Mouse (Mus musculus) ES-Bruce4 (cell line): Measurements from ENCODE around the gene Lactbl1. TPM values are rescaled to one million over a fixed set of nuclear protein-coding genes. Genes with fewer than 3 reads are reported as not detected.

Experiments used
- H3K27ac ChIP-seq: 2 replicates; pipeline ENCODE4 v1.5.1; 2012; ENCODE audit warnings: low read length, inconsistent platforms; ENCODE audit not compliant: insufficient read depth
- H3K27me3 ChIP-seq: 2 replicates; pipeline ENCODE4 v1.6.1; 2012; ENCODE audit warnings: mild to moderate bottlenecking, low read length, inconsistent platforms; ENCODE audit not compliant: control insufficient read depth, poor library complexity, insufficient read depth, severe bottlenecking
- H3K36me3 ChIP-seq: 2 replicates; pipeline ENCODE4 v1.6.1; 2012; ENCODE audit warnings: inconsistent platforms, mild to moderate bottlenecking, low read length, moderate library complexity; ENCODE audit not compliant: control insufficient read depth, poor library complexity, insufficient read depth, severe bottlenecking
- H3K4me1 ChIP-seq: one replicate; pipeline ENCODE4 v1.8.1; 2011; ENCODE audit warnings: low read length; ENCODE audit not compliant: control insufficient read depth, insufficient read depth
- H3K4me3 ChIP-seq: 2 replicates; pipeline ENCODE4 v1.5.1; 2011; ENCODE audit warnings: low read depth, mild to moderate bottlenecking, low read length
- H3K9ac ChIP-seq: 2 replicates; pipeline ENCODE4 v1.6.1; 2012; ENCODE audit warnings: low read depth, mild to moderate bottlenecking, inconsistent platforms; ENCODE audit not compliant: poor library complexity, severe bottlenecking
- H3K9me3 ChIP-seq: replicated peaks from 2 replicates; pipeline ENCODE4 v1.6.1; 2012; ENCODE audit warnings: mild to moderate bottlenecking, low read length, inconsistent platforms; ENCODE audit not compliant: control insufficient read depth, poor library complexity, insufficient read depth, severe bottlenecking
- CTCF ChIP-seq: IDR thresholded peaks from one replicate; pipeline ENCODE4 v1.8.1; 2011; ENCODE audit warnings: low read depth, low read length
- EP300 ChIP-seq: IDR thresholded peaks from 2 replicates; pipeline ENCODE4 v1.6.1; 2011; ENCODE audit warnings: low read depth, low read length; ENCODE audit not compliant: insufficient read depth
- POLR2A ChIP-seq: IDR thresholded peaks from one replicate; pipeline ENCODE4 v1.8.1; 2011; ENCODE audit warnings: low read length; ENCODE audit not compliant: insufficient read depth
- polyA plus RNA-seq: library from polyadenylated mRNA; stranded (reverse); fragments of >200 nt; gene quantifications from 2 replicates; pipeline ENCODE4 v1.2.4, GENCODE M21; 2011; ENCODE audit warnings: low read depth; ENCODE audit not compliant: missing spikeins, insufficient read depth, insufficient read length

Lactbl1 gene
- polyA plus RNA-seq, 1 experiment = not detected

DNA sequence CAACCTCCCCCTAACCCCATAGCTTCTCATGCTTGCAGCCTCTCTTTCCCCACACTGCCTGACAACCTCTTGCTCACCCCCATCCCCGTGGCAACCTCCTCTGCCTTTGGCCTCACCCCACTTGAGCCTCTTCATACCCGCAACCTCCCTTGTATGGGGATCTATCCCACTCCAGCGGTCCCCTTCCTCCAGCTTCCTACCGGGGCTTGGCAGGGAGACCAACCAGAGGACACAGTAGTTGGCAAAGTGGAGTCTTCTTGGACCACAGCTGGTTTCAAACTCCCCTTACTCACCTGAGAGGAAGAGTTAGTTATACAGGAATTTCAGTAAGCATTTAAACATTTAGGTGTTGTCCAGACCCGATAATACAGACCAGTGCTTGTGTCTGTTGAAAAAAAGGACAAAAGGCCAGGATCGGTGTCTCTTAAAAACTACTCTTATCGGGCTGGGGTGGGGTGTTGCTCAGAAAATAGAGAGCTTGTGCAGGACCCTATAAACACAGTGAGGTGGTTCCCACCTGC, 15.9 kb downstream of the Lactbl1 start:
- TF ChIP-seq POLR2A = no peak
- no peak for TF ChIP-seq EP300
- no peak for TF ChIP-seq CTCF
- no peaks in the 10 kb centered on the region for H3K36me3 ChIP-seq
- H3K9me3 ChIP-seq = no peaks in the 10 kb centered on the region
- H3K4me3 ChIP-seq = no peak overlapping the region
- H3K9ac ChIP-seq = peak overlapping the region; percentile 30; the same call in 1 of the 2 replicates
- H3K4me1 ChIP-seq = no peaks in the 10 kb centered on the region
- H3K27ac ChIP-seq = no peak overlapping the region
- peaks cover 2% of the 10 kb centered on the region; the same call in 1 of the 2 replicates for H3K27me3 ChIP-seq

DNA sequence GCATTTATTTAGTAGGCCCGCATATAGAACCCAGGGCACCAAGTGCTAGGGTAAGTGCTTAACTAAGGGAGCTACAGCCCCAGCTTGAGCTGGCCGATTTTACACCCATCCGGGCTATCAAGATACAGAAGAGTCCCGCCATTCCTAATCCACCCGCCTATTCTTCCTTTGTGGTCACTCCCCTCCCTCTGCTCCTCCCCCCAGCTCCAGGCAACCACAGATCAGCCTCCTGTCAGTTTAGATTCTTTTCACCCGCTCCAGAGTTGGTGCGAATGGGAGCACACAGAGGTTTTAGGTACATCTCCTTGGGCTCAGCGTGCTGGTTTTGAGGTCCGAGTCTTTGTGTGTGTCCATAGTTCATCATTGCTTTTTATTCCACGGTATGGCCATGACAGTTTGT, 16.5 kb downstream of the Lactbl1 start:
- H3K4me1 ChIP-seq = no peaks in the 10 kb centered on the region
- TF ChIP-seq CTCF (no peak), POLR2A (no peak), EP300 (no peak)
- no peak overlapping the region for H3K4me3 ChIP-seq
- H3K9ac ChIP-seq = no peak overlapping the region
- no peaks in the 10 kb centered on the region for H3K9me3 ChIP-seq
- peaks cover 2% of the 10 kb centered on the region; the same call in 1 of the 2 replicates for H3K27me3 ChIP-seq
- H3K27ac ChIP-seq = no peak overlapping the region
- H3K36me3 ChIP-seq = no peaks in the 10 kb centered on the region

DNA sequence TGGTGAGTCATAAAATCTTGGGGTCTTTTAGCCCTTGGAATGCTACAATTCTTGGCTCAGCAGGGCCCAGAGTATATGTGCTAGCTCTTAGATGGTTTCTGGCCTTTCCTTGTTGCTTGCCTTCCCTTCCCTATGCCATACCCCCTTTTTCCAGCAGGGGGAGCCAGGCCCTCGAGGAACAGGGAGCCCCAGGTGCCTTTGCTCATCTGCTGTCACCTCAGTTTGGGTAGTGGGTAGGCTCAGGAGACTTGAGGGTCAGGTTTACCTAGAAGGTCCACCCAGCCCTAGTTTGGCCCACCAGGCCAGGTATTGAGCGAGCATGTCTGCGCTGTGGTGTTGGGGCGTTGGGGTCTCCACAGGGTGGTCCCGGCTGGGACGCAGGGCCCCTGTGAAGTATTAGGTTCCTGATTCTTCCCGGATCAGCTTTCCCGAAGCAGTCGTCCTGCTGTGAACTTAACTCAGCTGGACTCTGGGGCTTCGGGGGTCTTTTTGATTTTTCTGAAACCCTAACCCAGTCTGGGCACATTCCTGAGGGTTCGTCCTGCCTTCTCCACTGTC, 26.6 kb downstream of the Lactbl1 start:
- no peak overlapping the region for H3K4me3 ChIP-seq
- no peaks in the 10 kb centered on the region for H3K4me1 ChIP-seq
- H3K36me3 ChIP-seq = no peaks in the 10 kb centered on the region
- H3K9me3 ChIP-seq = no peaks in the 10 kb centered on the region
- no peak overlapping the region for H3K9ac ChIP-seq
- no peak overlapping the region for H3K27ac ChIP-seq
- TF ChIP-seq POLR2A (no peak), CTCF (peak; percentile 96)
- H3K27me3 ChIP-seq = no peaks in the 10 kb centered on the region

- no peak overlapping the region for H3K9ac ChIP-seq
- H3K27ac ChIP-seq = no peak overlapping the region
Measured at GRCm38 (mm10) chr4:136649480-136650196, 27.2 kb downstream of the Lactbl1 start.

GRCm38 (mm10) chr4:136650261-136650660, 27.8 kb downstream of the Lactbl1 start:
- Histone ChIP-seq H3K27me3 (no peaks in the 10 kb centered on the region), H3K4me1 (no peaks in the 10 kb centered on the region), H3K9ac (no peak overlapping the region), H3K36me3 (no peaks in the 10 kb centered on the region), H3K9me3 (no peaks in the 10 kb centered on the region), H3K4me3 (no peak overlapping the region), H3K27ac (no peak overlapping the region)
- no peak for TF ChIP-seq EP300
- no peak for TF ChIP-seq CTCF
- TF ChIP-seq POLR2A = no peak

More at GRCm38 (mm10) chr4:136649480-136650196, 27.2 kb downstream of the Lactbl1 start:
- Histone ChIP-seq H3K27me3 (no peaks in the 10 kb centered on the region), H3K4me1 (no peaks in the 10 kb centered on the region), H3K9me3 (no peaks in the 10 kb centered on the region), H3K36me3 (no peaks in the 10 kb centered on the region), H3K4me3 (no peak overlapping the region)
- TF ChIP-seq EP300 = no peak
- TF ChIP-seq CTCF = no peak
- TF ChIP-seq POLR2A = no peak

DNA sequence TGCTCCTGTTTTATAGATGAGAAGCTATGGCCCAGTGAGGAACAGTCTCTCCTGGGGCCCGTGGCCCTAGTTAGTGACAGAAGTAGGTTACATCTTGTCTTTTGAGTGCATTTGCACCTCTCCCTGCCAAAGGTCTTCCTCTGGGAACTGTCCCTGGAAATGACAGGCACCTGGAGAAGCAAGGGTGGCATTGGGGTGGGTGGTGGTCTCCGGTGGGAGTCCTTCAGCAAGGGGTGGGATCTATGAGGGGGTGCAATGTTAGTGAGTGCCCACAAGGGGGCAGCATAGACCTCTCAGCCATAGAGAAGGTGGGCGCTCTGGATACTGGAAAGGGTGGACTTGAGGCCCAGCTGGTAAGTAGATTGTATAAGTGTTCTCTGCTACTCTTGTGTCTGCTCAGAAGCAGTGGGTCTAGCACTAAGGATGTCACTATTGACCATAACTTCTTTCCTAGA, 29.0 kb downstream of the Lactbl1 start:
- Histone ChIP-seq H3K36me3 (no peaks in the 10 kb centered on the region), H3K9me3 (no peaks in the 10 kb centered on the region), H3K4me3 (no peak overlapping the region)

More for the DNA sequence above, 29.0 kb downstream of the Lactbl1 start:
- Histone ChIP-seq H3K9ac (no peak overlapping the region), H3K27me3 (no peaks in the 10 kb centered on the region), H3K4me1 (no peaks in the 10 kb centered on the region), H3K27ac (no peak overlapping the region)
- TF ChIP-seq CTCF (peak; percentile 90), EP300 (no peak), POLR2A (no peak)
